Mouse (Mus musculus) embryonic fibroblast, embryonic 13.5 days (primary cell): ENCODE measurements around the gene Cacna1i.

ENCODE experiments used
- CTCF ChIP-seq: IDR thresholded peaks from 2 replicates; pipeline ENCODE4 v1.5.1; 2011; ENCODE audit warnings: mild to moderate bottlenecking, control low read depth, low read length, moderate library complexity, borderline replicate concordance; ENCODE audit not compliant: insufficient read depth
- POLR2A ChIP-seq: IDR thresholded peaks from 2 replicates; pipeline ENCODE4 v1.6.1; 2011; ENCODE audit warnings: low read depth, mild to moderate bottlenecking, control low read depth, low read length, moderate library complexity

- TF ChIP-seq CTCF = no peak
- TF ChIP-seq POLR2A = no peak
Observed at GRCm38 (mm10) chr15:80279053-80279452, 8.0 kb upstream of the Cacna1i start.
